Mouse (Mus musculus) gonadal fat pad, adult 2 months (tissue): ENCODE measurements around the gene Vhl. TPM values are rescaled to one million over a fixed set of nuclear protein-coding genes. Genes with fewer than 3 reads are reported as not detected.
"Not testable (repeated sequence)": the region's sequence is repeated elsewhere in the genome, so short reads cannot be mapped to it uniquely, and the experiment has no call there.

Experiments
- DNase-seq: peaks from one replicate; pipeline ENCODE4 v3.0.0-alpha.2; 2012; ENCODE audit warnings: low read depth
- polyA plus RNA-seq: library from polyadenylated mRNA; depleted of rRNA; stranded (reverse); fragments of >200 nt; gene quantifications from 2 replicates; pipeline ENCODE4 v1.2.3, GENCODE M21; 2012; rRNA removed

Gene Vhl
- polyA plus RNA-seq, 1 experiment: 41.1 TPM

GRCm38 (mm10) chr6:113661353-113662241, 37.8 kb downstream of the Vhl start:
- no peak for DNase-seq

GRCm38 (mm10) chr6:113662964-113663700, 39.4 kb downstream of the Vhl start:
- DNase-seq: no peak

DNA sequence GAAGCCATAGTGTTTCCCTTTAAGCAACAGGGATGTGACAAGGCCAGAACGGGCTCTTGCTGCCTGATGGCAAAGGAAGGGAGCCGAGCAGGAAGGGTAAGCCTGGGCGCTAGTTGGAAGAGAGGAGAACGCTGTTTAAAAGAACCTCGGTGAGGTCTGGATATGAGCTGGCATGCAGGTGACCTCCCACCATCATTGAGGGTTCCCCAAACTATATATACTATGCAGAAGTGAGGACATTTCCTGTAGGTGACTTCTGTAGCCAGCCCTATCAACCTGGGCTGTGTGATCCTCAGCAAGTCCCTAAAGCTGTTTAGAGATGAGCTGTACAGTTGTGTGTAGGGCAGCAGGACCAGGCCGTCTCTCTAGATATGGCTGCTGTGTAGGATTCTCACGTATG, 40.5 kb downstream of the Vhl start:
- no peak for DNase-seq

DNA sequence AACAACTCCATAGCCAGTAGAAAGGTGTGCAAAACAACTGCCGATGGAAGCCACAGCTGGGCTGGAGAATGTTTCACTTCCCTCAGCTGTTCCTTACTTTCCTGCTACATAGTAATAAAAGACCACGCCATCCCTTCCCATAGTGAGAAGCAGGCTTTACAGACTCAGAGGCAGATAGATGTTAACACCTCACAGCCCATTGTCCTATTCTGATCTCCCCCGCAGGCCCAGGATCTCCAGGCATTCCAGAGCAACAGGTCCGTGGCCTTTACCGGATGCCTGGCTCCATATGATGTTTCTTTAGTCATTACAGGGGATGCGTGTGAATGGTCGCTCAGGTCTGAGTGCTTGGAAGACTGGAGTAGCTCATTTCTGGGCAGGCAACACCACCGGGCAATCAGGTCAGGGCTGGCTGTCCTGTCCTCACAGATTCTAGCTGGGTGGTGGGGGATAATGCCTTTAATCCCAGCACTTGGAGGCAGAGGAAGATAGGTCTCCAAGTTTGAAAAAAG, 43.9 kb downstream of the Vhl start:
- DNase-seq: no peak

GRCm38 (mm10) chr6:113668287-113669154, 44.8 kb downstream of the Vhl start:
- DNase-seq: no peak

- DNase-seq: no peak
Observed at GRCm38 (mm10) chr6:113669821-113670220, 46.1 kb downstream of the Vhl start.

DNA sequence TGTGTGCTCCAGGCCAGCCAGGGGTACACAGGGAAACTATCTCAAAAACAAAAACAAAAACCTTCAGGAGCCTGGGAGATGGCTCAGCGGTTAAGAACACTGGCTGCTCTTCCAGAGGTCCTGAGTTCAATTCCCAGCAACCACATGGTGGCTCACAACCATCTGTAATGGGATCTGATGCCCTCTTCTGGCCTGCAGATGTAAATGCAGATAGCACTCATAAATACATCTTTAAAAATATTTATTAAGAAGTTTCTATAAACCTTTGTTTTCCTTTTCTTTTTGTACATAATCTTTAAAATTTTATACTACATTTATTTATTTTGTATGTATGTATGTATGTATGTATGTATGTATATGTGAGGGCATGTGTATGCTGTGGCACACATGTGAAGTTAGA, 48.3 kb downstream of the Vhl start:
- DNase-seq: not testable (repeated sequence)

- DNase-seq: no peak
Observed at GRCm38 (mm10) chr6:113672989-113673388, 49.2 kb downstream of the Vhl start.

GRCm38 (mm10) chr6:113675234-113675633, 51.5 kb downstream of the Vhl start:
- DNase-seq: no peak

- no peak for DNase-seq
Observed at GRCm38 (mm10) chr6:113675991-113676390, 52.2 kb downstream of the Vhl start.

- DNase-seq: no peak
Observed at GRCm38 (mm10) chr6:113677070-113677734, 53.4 kb downstream of the Vhl start.

GRCm38 (mm10) chr6:113678246-113679012, 54.7 kb downstream of the Vhl start:
- no peak for DNase-seq

- DNase-seq: no peak
Observed at GRCm38 (mm10) chr6:113679993-113680566, 56.3 kb downstream of the Vhl start.

Other genes with a start within 250 kb of the Vhl start
- gene Tada3, start 246.1 kb upstream of the Vhl start, polyA plus RNA-seq: 25.7 and 29.9 TPM in 2 replicates
- gene Arpc4, start 245.8 kb upstream of the Vhl start, polyA plus RNA-seq: 67.1 and 83.2 TPM in 2 replicates
- gene Ttll3, start 234.7 kb upstream of the Vhl start, polyA plus RNA-seq: 11.0 and 11.8 TPM in 2 replicates
- gene Rpusd3, start 204.6 kb upstream of the Vhl start, polyA plus RNA-seq: 81.4 and 99.3 TPM in 2 replicates
- 1,279 and 2,693 TPM in 2 replicates for gene Cidec, start 188.2 kb upstream of the Vhl start, polyA plus RNA-seq
- gene Jagn1, start 181.4 kb upstream of the Vhl start, polyA plus RNA-seq: 85.6 and 92.9 TPM in 2 replicates
- gene Il17re, start 165.5 kb upstream of the Vhl start, polyA plus RNA-seq: 18.2 and 18.9 TPM in 2 replicates
- gene Il17rc, start 152.5 kb upstream of the Vhl start, polyA plus RNA-seq: 43.9 and 50.2 TPM in 2 replicates
- 34.7 and 37.4 TPM in 2 replicates for gene Creld1, start 140.7 kb upstream of the Vhl start, polyA plus RNA-seq
- gene Prrt3, start 122.0 kb upstream of the Vhl start, polyA plus RNA-seq: 0.09 TPM in 1 of 2 replicates, not detected in the other
- 61.9 and 71.6 TPM in 2 replicates for gene Emc3, start 92.3 kb upstream of the Vhl start, polyA plus RNA-seq
- gene Fancd2, start 92.3 kb upstream of the Vhl start, polyA plus RNA-seq: 1.0 and 1.2 TPM in 2 replicates
- gene Fancd2os, start 23.2 kb upstream of the Vhl start, polyA plus RNA-seq: 0.18 TPM in 1 of 2 replicates, not detected in the other
- gene Brk1, start 19.2 kb upstream of the Vhl start, polyA plus RNA-seq: 170 and 190 TPM in 2 replicates
- 44.2 and 49.0 TPM in 2 replicates for gene Irak2, start 14.5 kb downstream of the Vhl start, polyA plus RNA-seq
- gene Tatdn2, start 73.1 kb downstream of the Vhl start, polyA plus RNA-seq: 29.3 and 34.7 TPM in 2 replicates
- gene Ghrl, start 95.9 kb downstream of the Vhl start, polyA plus RNA-seq: not detected in 2 replicates
- 168 and 231 TPM in 2 replicates for gene Sec13, start 116.8 kb downstream of the Vhl start, polyA plus RNA-seq